Mouse (Mus musculus): ENCODE measurements at regions not wholly inside any gene's neighbourhood (a gene's known extent, or its start where the extent isn't known, plus 50 kb on each side); places are given as distances from the start of the nearest gene placed in this dataset.

DNA sequence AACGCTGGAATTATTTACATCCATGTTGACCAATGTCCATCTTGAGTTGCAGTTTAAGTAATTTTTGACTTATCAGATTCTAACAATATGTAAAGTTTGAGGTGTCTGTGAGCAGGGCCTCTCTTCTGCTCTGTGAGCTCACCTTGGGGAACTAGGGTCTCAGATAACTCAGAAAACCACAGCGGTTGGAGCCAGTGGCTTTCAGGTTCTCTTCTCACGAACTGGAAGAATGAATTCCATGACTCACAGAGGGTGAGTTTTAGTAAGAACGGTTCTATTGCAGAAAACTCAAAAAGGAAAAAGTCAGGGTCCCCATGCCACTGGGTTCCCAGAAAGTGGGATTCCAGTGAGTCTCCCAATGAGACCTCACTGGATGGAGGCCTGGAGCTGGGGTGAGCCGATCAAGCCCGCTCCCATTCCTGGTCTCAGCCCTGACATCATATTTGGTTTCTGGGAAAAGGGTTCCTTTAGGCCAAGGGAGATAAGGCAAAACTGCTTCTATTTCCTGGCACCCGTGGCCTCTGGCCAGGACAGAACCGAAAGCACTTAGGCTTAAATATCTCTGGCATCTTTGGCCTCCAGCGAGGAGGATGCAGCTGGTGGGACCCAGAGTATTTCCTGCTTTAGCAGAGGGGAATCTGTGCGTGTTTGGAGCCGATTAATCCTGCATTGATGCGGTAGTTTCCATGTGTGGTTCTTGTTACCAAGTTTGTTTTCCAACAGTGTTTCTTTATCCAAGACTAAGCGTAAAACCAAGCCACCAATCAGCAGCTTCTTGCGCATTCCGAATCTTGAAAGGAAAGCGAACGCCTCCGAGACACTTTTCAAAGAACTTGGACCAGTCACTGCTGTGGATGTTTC, 62.4 kb upstream of the Osbpl8 start:
- H3K4me2 ChIP-seq (ENCODE audit: low read depth, low read length), result no peak overlapping the region
- no peaks in the 10 kb centered on the region for H3K36me3 ChIP-seq (replicated peaks; ENCODE audit: control insufficient read depth, insufficient read depth, low read depth, low read length)
- WGBS, result 69% methylated on average over 18 of the region's 18 CpGs
- no peak overlapping the region for H3K4me3 ChIP-seq (ENCODE audit: low read depth, low read length)
- no peak overlapping the region for H3K27ac ChIP-seq (replicated peaks; ENCODE audit: low read depth, low read length)
- no peaks in the 10 kb centered on the region for H3K4me1 ChIP-seq (ENCODE audit: control insufficient read depth, insufficient read depth, low read length)
- DNase-seq (ENCODE audit: low spot score) (no peak), ATAC-seq (replicated peaks; ENCODE audit: insufficient number of reproducible peaks, low FRiP score, low TSS enrichment, low read depth) (no peak)
- no peak overlapping the region for H3K9ac ChIP-seq (replicated peaks; ENCODE audit: low read length)
- H3K9me3 ChIP-seq (replicated peaks; ENCODE audit: control insufficient read depth, low read length), result no peaks in the 10 kb centered on the region
- no peaks in the 10 kb centered on the region for H3K27me3 ChIP-seq (ENCODE audit: control insufficient read depth, insufficient read depth, low read length)

- ATAC-seq (replicated peaks; ENCODE audit: insufficient number of reproducible peaks, low FRiP score, low TSS enrichment, low read depth) (peak; percentile 37; the same call in 1 of the 2 replicates), DNase-seq (ENCODE audit: low spot score) (peak; percentile 86)
- H3K9ac ChIP-seq (replicated peaks; ENCODE audit: low read length), result no peak overlapping the region
- H3K27me3 ChIP-seq (ENCODE audit: control insufficient read depth, insufficient read depth, low read length), result no peaks in the 10 kb centered on the region
- H3K9me3 ChIP-seq (replicated peaks; ENCODE audit: control insufficient read depth, low read length), result no peaks in the 10 kb centered on the region
- no peak overlapping the region for H3K4me3 ChIP-seq (ENCODE audit: low read depth, low read length)
- no peak overlapping the region for H3K4me2 ChIP-seq (ENCODE audit: low read depth, low read length)
- 49% methylated on average over 7 of the region's 7 CpGs for WGBS
- no peak overlapping the region for H3K27ac ChIP-seq (replicated peaks; ENCODE audit: low read depth, low read length)
- H3K4me1 ChIP-seq (ENCODE audit: control insufficient read depth, insufficient read depth, low read length), result no peaks in the 10 kb centered on the region
- no peaks in the 10 kb centered on the region for H3K36me3 ChIP-seq (replicated peaks; ENCODE audit: control insufficient read depth, insufficient read depth, low read depth, low read length)
Measured at GRCm38 (mm10) chr10:111099812-111100464, 64.6 kb upstream of the Osbpl8 start.

- Histone ChIP-seq H3K27ac (replicated peaks; ENCODE audit: low read depth, low read length) (no peak overlapping the region), H3K36me3 (replicated peaks; ENCODE audit: control insufficient read depth, insufficient read depth, low read depth, low read length) (no peaks in the 10 kb centered on the region), H3K9me3 (replicated peaks; ENCODE audit: control insufficient read depth, low read length) (no peaks in the 10 kb centered on the region), H3K9ac (replicated peaks; ENCODE audit: low read length) (no peak overlapping the region), H3K4me2 (ENCODE audit: low read depth, low read length) (no peak overlapping the region), H3K4me1 (ENCODE audit: control insufficient read depth, insufficient read depth, low read length) (no peaks in the 10 kb centered on the region), H3K27me3 (ENCODE audit: control insufficient read depth, insufficient read depth, low read length) (no peaks in the 10 kb centered on the region), H3K4me3 (ENCODE audit: low read depth, low read length) (no peak overlapping the region)
- WGBS, result 72% methylated on average over 5 of the region's 5 CpGs
- no peak for DNase-seq (ENCODE audit: low spot score)
- peak; percentile 53; the same call in 1 of the 2 replicates for ATAC-seq (replicated peaks; ENCODE audit: insufficient number of reproducible peaks, low FRiP score, low TSS enrichment, low read depth)
Measured at GRCm38 (mm10) chr10:111099059-111099811, 65.3 kb upstream of the Osbpl8 start.

DNA sequence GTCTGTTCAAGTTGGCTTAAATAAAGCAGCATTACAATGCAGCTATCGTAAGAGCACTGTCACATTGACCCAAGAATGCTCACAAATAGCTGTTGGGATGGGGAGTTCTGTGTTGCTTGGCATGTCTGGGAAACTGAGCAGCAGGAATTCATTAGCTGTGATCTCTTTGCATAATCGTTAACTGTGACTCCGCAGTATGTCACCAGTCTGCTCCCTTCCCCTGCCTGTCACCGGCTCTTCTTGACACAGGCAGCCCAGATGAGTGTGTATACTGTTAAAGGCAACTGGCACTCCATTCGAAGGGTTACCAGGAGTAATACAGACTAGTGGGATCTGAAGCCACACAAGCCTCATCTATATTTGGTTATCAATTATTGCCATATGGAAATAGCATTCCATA, 67.3 kb upstream of the Osbpl8 start:
- no peaks in the 10 kb centered on the region for H3K9me3 ChIP-seq (replicated peaks; ENCODE audit: control insufficient read depth, low read length)
- H3K4me1 ChIP-seq (ENCODE audit: control insufficient read depth, insufficient read depth, low read length), result no peaks in the 10 kb centered on the region
- ATAC-seq (replicated peaks; ENCODE audit: insufficient number of reproducible peaks, low FRiP score, low TSS enrichment, low read depth), result no peak
- H3K27ac ChIP-seq (replicated peaks; ENCODE audit: low read depth, low read length), result no peak overlapping the region
- 46% methylated on average over 5 of the region's 5 CpGs for WGBS
- no peaks in the 10 kb centered on the region for H3K27me3 ChIP-seq (ENCODE audit: control insufficient read depth, insufficient read depth, low read length)
- H3K36me3 ChIP-seq (replicated peaks; ENCODE audit: control insufficient read depth, insufficient read depth, low read depth, low read length), result no peaks in the 10 kb centered on the region
- DNase-seq (ENCODE audit: low spot score), result peak; percentile 33
- H3K4me3 ChIP-seq (ENCODE audit: low read depth, low read length), result no peak overlapping the region
- H3K4me2 ChIP-seq (ENCODE audit: low read depth, low read length), result no peak overlapping the region
- H3K9ac ChIP-seq (replicated peaks; ENCODE audit: low read length), result no peak overlapping the region

DNA sequence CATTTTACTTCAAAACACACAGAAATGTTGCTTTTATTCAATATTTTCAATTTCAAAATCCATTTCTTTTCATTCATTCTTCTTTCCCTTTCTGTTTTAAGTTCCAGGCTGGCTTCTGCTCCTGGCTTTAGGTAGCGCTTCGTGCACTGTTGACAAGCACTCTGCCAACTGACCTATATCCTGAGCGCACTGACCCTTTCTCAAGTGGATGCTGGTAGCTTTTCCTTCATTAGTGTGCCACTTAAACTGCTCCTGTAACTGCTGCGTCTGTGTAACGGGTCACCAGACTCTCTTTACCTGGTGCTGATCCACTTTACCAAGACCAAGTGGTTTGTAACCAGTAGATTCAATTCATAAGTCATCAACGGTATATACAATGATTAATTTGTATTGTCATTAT, 67.7 kb upstream of the Osbpl8 start:
- no peak overlapping the region for H3K27ac ChIP-seq (replicated peaks; ENCODE audit: low read depth, low read length)
- H3K4me2 ChIP-seq (ENCODE audit: low read depth, low read length), result no peak overlapping the region
- H3K4me1 ChIP-seq (ENCODE audit: control insufficient read depth, insufficient read depth, low read length), result no peaks in the 10 kb centered on the region
- DNase-seq (ENCODE audit: low spot score) (no peak), ATAC-seq (replicated peaks; ENCODE audit: insufficient number of reproducible peaks, low FRiP score, low TSS enrichment, low read depth) (no peak)
- H3K9me3 ChIP-seq (replicated peaks; ENCODE audit: control insufficient read depth, low read length), result no peaks in the 10 kb centered on the region
- no peaks in the 10 kb centered on the region for H3K27me3 ChIP-seq (ENCODE audit: control insufficient read depth, insufficient read depth, low read length)
- WGBS, result 84% methylated on average over 6 of the region's 6 CpGs
- H3K4me3 ChIP-seq (ENCODE audit: low read depth, low read length), result no peak overlapping the region
- no peak overlapping the region for H3K9ac ChIP-seq (replicated peaks; ENCODE audit: low read length)
- no peaks in the 10 kb centered on the region for H3K36me3 ChIP-seq (replicated peaks; ENCODE audit: control insufficient read depth, insufficient read depth, low read depth, low read length)

DNA sequence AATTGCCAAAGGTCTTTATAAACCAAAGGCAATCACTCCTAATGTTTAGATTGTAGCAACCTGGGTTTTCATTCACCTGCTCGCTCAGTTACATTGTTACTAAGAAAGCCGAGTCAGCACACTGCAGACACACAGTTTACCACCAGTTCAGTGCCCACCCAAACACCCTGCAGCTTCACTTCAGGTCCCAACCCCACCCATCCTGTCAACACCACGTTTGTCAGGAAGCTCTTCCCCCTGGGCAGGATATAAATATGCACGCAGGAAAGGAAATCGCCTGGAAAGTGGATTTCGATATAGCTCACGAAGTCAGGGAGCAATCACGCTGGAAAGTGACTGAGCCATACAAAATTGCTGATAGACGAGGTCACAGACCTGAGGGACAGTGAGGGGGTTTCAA, 70.1 kb upstream of the Osbpl8 start:
- Histone ChIP-seq H3K9ac (replicated peaks; ENCODE audit: low read length) (no peak overlapping the region), H3K9me3 (replicated peaks; ENCODE audit: control insufficient read depth, low read length) (no peaks in the 10 kb centered on the region), H3K27me3 (ENCODE audit: control insufficient read depth, insufficient read depth, low read length) (no peaks in the 10 kb centered on the region), H3K4me2 (ENCODE audit: low read depth, low read length) (no peak overlapping the region), H3K36me3 (replicated peaks; ENCODE audit: control insufficient read depth, insufficient read depth, low read depth, low read length) (no peaks in the 10 kb centered on the region), H3K27ac (replicated peaks; ENCODE audit: low read depth, low read length) (no peak overlapping the region), H3K4me3 (ENCODE audit: low read depth, low read length) (no peak overlapping the region), H3K4me1 (ENCODE audit: control insufficient read depth, insufficient read depth, low read length) (no peaks in the 10 kb centered on the region)
- DNase-seq (ENCODE audit: low spot score) (no peak), ATAC-seq (replicated peaks; ENCODE audit: insufficient number of reproducible peaks, low FRiP score, low TSS enrichment, low read depth) (no peak)
- 56% methylated on average over 9 of the region's 9 CpGs for WGBS

- DNase-seq (ENCODE audit: low spot score), result no peak
- ATAC-seq (replicated peaks; ENCODE audit: insufficient number of reproducible peaks, low FRiP score, low TSS enrichment, low read depth), result no peak
- 90% methylated on average over 5 of the region's 5 CpGs for WGBS
Measured at GRCm38 (mm10) chr10:111089382-111089781, 75.2 kb upstream of the Osbpl8 start.

DNA sequence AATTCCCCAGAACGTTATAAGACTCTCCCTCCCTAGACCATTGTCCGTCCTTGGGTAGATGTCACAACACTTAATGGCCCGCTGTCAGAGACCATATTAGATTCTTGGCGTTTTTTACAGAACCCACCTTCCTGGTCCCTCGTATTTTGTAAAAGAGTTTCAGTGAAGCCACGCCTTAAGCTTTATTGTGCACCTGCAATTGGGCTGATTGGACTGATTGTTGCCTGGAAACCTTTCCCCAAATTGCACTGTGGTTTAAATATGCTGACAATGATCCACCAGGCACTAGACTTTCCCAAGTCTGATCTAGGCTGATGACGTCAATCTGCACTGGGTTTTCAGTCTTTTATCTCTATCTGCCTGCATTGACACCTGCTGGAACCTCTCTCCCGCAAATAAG, 75.6 kb upstream of the Zdhhc17 start:
- ATAC-seq (replicated peaks; ENCODE audit: insufficient number of reproducible peaks, low FRiP score, low TSS enrichment, low read depth) (no peak), DNase-seq (ENCODE audit: low spot score) (no peak)
- no peaks in the 10 kb centered on the region for H3K9me3 ChIP-seq (replicated peaks; ENCODE audit: control insufficient read depth, low read length)
- no peak overlapping the region for H3K4me3 ChIP-seq (ENCODE audit: low read depth, low read length)
- no peaks in the 10 kb centered on the region for H3K4me1 ChIP-seq (ENCODE audit: control insufficient read depth, insufficient read depth, low read length)
- 81% methylated on average over 8 of the region's 8 CpGs for WGBS
- H3K4me2 ChIP-seq (ENCODE audit: low read depth, low read length), result no peak overlapping the region
- H3K9ac ChIP-seq (replicated peaks; ENCODE audit: low read length), result no peak overlapping the region
- H3K27ac ChIP-seq (replicated peaks; ENCODE audit: low read depth, low read length), result no peak overlapping the region
- no peaks in the 10 kb centered on the region for H3K36me3 ChIP-seq (replicated peaks; ENCODE audit: control insufficient read depth, insufficient read depth, low read depth, low read length)
- H3K27me3 ChIP-seq (ENCODE audit: control insufficient read depth, insufficient read depth, low read length), result no peaks in the 10 kb centered on the region

More at GRCm38 (mm10) chr10:111089382-111089781, 75.2 kb upstream of the Osbpl8 start:
- Histone ChIP-seq H3K9ac (replicated peaks; ENCODE audit: low read length) (no peak overlapping the region), H3K27me3 (ENCODE audit: control insufficient read depth, insufficient read depth, low read length) (no peaks in the 10 kb centered on the region), H3K4me2 (ENCODE audit: low read depth, low read length) (no peak overlapping the region), H3K4me1 (ENCODE audit: control insufficient read depth, insufficient read depth, low read length) (no peaks in the 10 kb centered on the region), H3K36me3 (replicated peaks; ENCODE audit: control insufficient read depth, insufficient read depth, low read depth, low read length) (no peaks in the 10 kb centered on the region), H3K9me3 (replicated peaks; ENCODE audit: control insufficient read depth, low read length) (no peaks in the 10 kb centered on the region), H3K27ac (replicated peaks; ENCODE audit: low read depth, low read length) (no peak overlapping the region), H3K4me3 (ENCODE audit: low read depth, low read length) (no peak overlapping the region)

Measured in embryonic facial prominence, embryonic 11.5 days (tissue).